Mouse (Mus musculus) kidney, postnatal 14 days (tissue): ENCODE measurements around the gene Cyp39a1.

ENCODE experiments used
- DNase-seq: peaks from one replicate; pipeline ENCODE4 v3.0.0; 2022; ENCODE audit warnings: mixed read lengths

Cyp39a1 gene

DNA sequence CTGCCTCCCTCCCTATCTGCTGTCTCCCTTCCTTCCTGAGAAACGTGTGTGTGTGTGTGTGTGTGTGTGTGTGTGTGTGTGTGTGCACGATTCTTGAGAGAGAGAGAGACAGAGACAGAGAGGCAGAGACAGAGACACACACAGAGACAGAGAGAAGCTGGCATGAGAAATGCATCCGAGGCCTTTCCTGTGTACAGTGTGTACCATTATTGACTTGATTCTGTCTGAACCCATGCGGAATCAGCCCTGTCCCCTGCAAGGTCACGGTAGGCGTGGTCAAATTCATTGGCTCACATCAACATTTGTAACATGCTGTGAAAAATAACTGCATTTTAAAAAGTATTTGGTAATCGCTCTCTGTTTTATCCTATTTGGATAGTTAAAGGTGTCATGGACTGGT lies 16.9 kb downstream of the Cyp39a1 start:
- no peak for DNase-seq

DNA sequence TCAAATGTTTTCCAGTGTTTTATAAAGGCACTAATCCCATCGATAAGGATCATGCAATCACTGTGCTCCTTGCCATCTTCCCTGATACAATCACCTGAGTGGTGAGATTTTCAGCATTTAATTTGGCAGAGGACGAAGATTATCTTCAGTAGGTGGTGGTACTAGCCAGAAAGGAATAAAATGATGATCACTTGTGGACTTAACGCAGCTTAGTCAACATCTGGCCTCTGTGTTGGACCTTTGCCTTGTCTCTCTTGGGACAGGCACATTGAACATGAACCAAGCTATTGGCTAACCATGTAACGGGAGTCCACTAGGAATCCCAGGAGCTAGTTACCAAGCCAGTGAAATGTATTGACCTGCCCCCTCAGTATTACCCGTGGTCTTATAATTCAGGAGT lies 17.4 kb downstream of the Cyp39a1 start:
- no peak for DNase-seq

DNA sequence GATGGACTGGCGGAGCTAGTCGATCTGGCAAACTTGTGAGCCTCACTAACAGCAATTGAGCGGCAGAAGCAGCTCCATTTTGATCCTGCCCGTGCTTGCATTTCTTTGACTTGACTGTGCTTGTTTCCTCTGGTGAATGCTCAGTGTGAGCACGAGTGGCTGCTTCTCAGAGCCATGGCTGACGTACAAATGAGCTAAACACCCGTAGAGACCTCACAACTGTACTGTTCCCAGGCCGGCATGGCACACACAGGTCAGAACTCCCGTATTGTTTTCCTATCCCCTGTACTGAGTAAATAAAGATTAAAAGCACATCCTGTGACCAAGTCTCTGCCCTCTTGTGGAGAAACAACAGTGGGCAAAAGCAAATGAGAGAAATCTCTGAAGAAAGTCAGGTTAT lies 22.4 kb downstream of the Cyp39a1 start:
- DNase-seq, result no peak

DNA sequence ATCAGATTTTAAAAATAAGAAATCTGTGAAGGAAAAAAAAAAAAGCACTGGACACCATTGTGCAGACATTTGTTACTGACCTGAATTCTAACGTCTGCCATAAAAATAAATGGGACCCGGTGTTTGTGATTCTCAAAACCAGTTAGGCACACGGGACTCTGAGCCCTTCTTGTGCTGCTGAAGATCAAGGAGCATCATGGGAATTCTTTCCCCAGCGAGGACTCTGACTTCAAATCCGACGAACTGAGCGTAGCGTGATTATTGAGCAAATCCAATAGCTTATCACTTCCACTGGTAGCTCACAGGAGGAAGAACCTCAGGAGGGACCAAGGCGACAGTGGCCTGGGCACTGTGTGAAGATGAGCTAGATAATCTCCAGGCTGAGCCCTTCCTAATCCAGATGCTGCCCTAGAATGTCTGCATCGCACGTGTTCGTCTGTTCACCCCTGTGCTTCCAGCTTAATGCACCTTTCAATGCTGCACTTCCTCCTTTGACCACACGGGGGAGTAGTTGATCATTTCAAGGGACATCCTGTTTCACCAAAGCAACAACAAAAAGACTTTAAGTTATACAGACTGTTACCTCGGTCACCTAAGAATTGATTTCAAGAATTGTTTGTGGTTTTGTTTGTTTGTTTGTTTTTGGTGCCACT lies 31.9 kb downstream of the Cyp39a1 start:
- peak; percentile 76 for DNase-seq

DNA sequence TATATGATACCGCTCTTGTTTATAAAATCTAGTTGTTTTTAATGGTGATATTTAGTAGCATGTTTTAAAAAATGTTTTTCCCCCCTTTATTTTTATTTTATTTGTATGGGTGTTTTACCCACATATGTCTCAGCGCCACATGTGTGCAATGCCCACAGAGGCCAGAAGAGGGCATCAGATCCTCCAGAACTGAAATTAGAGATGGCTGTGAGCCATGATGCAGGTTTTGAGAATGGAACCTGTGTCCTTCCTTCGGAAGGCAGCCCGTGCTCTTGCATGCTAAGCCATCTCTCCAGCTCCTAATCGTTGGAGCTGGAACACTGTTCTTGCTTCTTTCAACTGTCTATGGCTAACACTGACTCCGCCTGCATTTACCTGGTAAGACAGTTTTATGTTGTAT lies 33.8 kb downstream of the Cyp39a1 start:
- peak; percentile 69 for DNase-seq

DNA sequence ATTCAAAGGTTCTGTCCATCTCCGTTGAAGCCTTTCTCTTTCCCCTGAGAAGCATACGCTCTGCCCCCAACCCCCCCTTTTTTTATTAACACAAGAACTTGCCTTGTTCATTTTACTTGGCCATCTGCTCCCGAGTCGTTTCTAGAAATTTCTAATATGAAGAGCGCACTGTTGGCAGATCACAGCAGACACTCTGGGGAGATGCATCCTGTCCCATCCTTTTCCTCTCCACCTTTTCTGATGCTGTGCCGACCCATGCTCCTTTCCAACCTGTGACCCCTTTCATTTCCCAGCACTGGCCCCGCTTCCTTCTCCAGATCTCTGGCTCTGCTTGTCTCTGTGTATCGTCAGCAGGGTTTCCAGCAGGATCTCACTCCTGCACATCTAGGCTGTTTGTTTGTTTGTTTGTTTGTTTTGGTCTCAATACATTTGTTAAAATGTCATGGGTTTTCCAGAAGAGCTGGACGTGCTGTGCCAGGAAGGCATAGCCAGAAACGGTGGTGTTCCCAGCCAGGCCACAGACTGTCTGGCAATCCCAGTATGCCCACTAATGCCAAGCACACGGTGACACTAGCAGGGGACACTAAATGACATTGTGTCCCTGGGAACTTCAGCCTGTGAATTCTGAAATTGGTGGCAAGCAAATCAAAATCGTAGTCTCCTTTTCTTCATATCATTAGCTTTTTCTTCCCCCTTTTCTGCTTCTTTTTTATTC lies 37.1 kb downstream of the Cyp39a1 start:
- DNase-seq, result no peak

DNA sequence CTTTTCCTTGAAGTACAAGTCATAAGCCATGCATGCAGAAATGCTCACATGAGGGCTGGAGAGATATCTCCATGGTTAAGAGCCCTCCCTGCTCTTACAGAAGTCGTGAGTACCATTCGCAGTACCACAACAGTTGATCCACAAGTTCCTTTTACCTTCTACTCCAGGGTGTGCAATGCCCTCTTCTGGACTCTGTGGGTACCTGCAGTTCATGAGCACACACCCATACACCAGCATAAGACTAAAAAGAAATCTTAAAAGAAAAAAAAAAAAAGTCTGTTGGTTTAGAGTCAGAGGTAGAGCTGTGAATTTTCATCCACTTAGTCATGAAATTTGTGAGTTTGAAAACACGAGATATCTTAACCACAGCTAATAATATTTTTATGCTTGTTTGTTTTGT lies 39.5 kb downstream of the Cyp39a1 start:
- no peak for DNase-seq

DNA sequence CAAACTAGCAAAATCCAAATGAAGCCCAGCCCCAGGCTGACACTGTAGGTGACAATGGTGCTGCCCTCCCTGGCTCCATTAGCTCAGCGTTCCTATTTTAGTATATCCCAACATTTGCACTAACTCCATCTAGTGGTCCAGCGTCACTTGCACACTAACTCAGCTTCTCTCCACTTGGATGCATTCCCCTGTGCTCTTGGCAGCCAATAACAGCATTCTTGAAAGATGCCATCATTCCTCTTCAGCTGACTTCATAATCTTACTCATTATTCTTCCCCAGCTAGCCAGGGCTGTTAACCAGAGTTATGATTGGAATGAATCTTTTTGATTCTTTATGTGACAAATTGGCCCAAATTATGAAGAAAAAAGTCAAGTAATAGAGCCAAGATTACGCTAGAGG lies 40.0 kb downstream of the Cyp39a1 start:
- DNase-seq, result peak; percentile 31

DNA sequence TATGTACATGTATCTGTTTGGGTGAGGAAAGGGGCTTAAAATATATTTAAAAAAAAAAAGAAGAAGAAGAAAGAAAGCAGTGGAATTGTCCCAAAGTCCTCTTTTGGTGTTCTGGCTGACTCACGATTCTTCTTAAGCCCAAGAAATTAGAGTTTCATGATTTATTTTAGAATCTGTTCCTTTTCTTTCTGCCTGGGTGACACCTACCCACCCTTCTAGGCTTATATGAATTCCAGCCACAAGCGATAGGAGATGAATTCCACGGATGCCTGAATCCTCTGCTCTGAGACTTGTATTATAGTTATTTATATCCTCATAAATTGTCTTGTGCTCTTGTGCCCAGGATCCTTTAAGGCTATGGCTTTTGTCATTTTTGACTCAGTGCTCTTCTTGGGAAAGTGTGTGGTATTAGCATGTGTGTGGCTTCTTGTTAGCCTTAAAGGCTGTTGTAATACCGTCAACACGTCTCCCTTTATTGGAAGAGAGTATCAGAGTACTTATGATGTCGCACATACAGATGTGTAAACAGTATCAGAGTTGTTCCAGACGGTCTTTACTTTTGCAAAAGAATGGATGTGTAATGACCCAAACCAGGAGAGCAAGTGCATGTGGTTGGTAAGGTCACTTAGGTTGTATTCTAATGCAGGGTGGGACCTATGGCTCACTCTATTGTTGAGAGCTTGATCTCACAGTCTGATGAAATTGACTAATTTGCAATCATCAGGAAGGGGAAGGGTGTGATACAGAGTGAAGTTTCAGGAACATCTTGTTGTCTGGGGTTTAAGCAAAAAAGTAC lies 44.5 kb downstream of the Cyp39a1 start:
- no peak for DNase-seq

DNA sequence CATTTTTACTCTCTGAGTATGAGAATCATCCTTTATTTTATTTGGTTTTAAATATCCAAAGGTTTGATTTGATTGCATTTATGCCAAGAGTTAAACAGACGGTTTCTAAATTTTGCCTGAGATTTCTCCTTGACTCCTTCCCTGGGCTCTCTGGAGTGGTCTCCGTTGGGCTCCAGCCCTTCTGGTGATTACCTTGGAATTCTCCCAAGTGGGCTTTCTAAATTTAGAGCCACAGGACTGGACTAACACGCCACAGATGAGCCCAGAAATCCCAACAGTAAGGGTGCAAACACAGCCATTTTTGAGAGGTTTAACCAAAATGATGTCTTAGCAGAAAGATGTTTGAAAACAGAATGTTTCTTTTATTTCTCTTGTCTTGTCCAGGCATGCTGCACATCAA lies 47.0 kb downstream of the Cyp39a1 start:
- DNase-seq, result no peak

DNA sequence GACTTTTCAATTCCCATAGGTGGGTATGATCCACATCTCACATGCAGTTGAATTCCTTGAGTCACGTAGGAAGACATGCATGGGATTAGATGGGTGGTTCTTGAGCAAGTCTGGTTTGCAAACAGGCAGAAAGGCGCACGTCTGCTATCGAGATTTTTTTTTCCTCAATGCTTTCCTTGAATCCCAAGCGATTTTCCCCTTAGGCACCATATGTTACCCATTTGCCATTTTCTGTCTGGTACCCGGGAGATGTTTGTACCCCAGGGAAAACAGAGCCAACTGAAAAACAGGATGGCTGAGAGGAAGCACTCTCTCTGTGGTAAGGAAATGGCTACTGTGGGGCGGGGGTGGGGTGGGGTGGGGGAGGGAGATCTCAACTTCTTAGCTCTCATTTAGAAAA lies 49.4 kb downstream of the Cyp39a1 start:
- no peak for DNase-seq

DNA sequence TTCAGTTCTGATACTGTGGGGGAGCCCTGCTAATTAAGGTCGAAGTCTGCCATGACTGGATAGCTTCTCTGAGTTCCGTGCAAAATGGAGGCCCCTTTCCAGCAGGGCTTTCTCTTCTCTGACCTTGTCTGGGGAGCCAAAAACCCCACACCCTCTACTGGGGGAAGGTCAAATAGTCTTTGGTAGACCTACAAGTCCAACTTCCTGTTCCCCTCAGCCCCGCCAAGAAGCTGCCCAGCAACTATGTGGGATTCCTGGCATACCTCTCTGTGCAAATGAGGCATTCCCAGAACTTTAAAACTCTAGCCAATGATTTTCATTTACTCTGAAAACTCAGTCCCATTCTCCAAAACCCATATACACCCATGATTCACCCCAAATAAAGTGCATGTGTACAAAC lies 52.2 kb downstream of the Cyp39a1 start:
- peak; percentile 52 for DNase-seq

DNA sequence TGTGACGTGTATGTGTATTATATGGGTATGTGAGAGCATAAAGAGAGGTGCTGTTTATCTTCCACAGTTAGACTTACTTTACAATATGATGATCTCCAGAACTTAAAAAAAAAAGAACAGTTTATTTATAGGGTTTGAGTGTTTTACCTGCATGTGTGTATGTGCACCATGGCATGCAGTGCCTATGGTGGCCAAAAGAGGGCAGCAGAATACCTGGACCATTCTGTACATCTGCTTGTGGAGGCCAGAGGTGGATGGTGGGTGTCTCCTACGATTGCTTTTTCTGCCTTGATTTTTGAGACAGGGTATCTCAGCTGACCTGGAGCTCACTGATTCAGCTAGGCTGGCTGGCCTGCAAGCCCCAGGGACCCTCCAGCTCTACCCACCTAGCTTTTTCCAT lies 57.3 kb downstream of the Cyp39a1 start:
- no peak for DNase-seq

DNA sequence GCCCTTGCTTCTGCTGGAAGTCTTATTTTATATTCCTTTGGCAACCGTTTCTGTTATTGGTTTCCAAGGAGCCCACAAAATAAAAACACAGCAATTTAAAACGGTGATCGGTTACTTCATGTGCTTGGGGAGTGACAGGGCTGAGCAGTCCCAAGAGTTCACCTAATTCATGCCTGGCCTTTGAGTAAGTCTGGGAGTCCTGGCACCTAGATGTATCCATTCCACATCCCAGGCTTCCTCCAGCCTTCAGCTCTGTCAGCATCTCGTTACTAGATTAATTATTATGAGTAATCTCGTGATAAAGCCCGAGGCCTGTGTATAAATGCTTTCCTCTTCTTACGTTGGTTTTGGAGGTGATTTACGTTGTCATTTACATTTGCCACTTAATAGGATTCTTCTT lies 64.1 kb downstream of the Cyp39a1 start:
- DNase-seq, result no peak

DNA sequence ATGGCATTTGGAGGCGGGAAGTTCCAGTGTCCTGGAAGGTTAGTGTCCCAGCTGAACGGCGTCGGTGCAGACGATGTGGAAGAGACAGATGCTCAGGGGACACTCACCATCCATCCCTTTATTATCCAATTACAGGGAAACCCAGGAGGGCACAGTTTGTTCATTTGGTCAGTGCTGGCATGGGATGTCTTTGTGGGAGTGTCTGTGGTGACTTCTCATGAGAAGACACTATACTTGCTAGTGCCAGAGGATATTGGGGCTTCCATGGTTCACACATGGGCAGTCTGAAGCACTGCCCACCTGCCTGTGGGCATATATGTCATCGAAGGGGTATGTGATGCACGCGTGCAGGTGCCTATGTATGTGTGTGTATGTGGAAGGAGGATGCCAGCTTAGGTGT lies 64.8 kb downstream of the Cyp39a1 start:
- DNase-seq, result no peak

DNA sequence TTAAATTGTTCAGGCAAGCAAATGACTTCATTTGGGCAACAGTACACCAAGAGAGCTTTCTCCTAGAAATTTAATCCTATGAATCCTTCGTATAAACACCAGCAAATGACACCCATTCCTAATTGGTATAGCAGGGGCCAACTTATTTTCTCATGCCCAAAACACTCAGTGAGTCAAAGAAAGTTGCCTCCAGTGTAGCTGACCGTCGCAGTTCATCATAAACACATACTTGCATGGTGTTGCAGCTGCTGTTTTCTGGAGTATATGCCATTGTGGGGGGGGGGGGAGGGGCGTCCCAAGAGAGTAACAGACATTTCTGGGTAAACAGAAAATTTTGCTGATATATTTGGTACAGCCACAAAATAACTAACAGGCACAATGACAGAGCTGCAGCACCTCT lies 67.0 kb downstream of the Cyp39a1 start:
- no peak for DNase-seq

DNA sequence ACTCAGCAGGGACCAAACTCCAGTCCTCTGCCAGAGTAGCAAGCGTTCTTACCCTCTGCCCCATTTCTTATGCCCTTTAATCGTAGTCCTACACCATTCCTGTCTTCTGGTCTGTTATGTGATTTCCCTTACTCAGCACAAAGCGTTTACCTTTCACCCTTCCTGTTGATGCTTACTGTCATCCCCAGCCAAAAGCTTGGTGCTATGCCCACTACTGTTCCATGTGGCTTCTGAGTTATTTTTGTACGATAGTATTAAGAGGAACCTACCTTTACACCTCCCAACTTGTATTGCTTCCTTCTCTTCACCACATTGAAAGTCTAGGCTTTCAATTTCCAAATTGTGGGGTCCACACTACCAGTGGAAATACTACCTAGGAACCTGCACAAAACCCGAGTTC lies 76.7 kb downstream of the Cyp39a1 start:
- DNase-seq, result no peak

DNA sequence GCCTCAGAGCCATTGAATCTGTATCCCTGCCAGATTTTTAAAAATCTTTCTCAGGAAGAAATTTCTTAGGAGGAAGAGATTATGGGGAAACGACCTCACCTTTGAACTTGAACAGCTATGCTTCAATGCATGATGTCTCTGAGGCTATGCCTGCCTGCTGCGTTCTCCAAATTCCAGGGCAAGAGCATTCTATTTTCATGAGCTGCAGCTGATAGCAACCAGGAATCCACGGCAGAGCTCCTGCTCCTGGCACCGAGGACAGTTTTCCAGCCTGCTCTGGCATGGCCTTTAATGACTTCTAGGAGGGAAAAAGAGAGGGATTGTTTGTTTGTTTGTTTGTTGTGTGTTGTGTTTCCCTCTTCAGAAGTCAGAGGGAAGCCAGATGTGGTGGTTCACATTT lies 77.2 kb downstream of the Cyp39a1 start:
- peak; percentile 27 for DNase-seq

DNA sequence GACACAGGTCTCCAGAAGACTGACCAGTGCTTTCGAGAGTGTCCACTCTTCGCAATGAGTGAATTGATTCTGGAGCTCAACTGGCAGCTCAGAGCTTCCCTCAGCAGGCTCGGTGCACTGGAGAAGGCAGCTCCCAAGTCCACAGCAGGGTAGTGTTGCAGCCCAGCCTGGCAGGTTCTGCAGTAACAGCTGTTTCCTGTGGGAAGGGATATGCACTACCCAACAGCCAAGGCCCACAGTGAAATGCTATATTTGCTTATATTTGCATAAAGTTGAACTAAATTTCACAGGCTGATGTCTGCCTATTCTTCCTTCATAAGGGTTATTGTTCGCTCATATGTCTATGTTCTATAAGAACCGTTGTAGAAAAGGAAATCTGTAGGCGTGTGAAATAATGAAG lies 83.9 kb downstream of the Cyp39a1 start:
- no peak for DNase-seq

DNA sequence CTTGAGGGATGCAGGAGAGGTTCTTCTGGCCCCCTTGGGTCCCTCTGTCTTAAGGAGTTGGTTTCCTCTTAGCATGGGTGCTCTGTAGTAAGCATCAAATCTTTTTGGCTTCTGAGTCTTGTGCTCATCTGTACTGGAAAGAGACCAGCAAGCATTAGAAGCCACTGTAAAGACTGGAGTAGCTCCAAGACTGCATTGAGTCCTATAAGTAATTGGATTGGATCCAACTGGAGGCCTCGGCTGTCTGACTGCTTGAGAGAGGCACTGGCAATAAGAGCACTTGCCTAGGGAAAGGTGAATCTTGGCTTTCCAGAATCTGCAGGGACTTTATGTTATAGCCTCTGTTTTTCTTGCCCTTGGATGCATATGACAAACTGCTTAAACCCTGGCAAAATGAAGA lies 85.6 kb downstream of the Cyp39a1 start:
- DNase-seq, result no peak

DNA sequence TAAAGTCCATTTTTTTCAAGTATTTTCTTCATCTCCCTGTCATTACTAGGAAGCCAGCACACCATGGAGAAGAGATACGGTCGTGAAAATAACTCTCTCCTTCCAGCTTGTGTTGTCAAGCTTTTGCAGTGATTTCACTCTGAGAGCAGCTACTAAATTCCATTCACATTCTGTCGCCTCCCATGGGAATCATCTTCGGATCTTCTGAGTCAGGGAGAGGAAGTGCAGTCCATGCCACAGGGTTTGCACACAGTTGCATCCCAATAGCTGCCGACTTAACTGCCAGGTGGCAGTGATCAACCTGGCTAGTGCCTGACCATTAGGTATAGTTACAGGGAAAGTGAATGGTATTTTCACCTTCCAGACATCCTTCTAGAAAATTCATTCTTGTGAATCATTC lies 87.5 kb downstream of the Cyp39a1 start:
- peak; percentile 21 for DNase-seq

DNA sequence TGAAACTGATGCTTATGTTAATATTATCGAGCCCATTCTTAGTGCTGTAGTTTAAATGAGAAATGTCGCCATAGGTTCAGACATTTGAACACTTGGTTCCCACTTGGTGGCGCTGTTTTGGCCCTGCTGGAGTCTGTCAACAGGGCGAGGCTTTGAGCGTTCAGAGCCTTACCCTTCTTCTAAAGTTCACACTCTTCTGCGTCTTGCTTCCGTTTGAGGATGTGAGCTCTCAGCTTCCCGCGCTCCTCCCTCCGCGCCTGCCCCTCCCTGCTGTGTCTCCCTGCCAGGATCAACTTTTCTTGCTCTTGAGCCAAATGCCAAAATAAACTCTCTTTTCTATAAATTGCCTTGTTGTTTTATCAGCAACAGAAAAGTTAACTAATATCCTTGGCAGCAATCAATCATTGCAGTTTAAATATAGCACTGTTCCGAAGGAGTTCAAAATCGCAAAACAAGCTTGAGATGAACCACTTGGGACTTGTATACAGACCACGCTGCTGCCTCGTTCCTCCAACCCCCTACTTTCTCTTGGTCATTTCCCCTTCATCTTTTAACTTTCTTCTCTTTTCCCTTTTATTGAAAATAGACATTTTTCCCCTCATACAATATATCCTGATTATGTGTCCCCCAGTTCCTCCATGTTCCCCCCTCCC lies 91.5 kb downstream of the Cyp39a1 start:
- DNase-seq, result peak; percentile 67

DNA sequence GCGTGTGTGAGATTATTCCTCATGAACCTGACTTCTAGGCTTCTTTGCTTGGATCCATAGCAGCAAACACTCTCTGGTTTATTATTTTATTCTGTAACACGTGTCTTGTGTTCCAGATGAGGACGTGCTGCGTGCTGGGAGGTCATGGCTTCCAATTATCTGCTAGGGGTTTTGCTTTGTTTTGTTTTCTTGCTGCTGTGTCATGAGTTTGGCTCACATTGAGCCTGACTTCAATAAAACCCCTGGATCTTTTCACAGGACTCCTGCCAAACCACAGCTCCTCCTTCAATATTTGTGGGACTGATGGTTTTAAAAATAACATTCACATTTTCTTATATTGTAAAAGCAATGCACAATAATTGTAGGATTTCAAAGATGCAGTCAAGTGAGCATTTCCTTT lies 117.3 kb downstream of the Cyp39a1 start:
- peak; percentile 66 for DNase-seq

DNA sequence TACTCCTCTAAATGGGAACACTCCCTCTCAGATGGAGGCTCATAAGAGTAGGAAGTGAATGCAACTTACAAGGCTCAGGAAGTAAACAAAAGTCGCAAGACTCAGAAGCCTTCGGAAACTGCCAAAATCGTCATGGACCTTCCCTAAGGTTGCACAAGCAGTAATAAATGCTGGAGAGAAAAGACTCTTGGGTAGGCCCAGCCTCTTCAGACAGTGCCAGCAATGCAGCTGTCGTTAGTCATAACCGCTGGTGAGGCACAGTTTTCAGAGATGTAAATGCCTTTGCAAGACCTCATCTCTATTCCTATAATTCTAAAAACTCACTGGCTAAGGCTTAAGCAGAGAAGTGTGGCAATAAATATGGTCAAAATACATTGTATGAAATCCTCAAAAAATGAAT lies 121.0 kb downstream of the Cyp39a1 start:
- no peak for DNase-seq
